10 mouse cellular contexts compared by ENCODE assay signal in the genomic region with DNA sequence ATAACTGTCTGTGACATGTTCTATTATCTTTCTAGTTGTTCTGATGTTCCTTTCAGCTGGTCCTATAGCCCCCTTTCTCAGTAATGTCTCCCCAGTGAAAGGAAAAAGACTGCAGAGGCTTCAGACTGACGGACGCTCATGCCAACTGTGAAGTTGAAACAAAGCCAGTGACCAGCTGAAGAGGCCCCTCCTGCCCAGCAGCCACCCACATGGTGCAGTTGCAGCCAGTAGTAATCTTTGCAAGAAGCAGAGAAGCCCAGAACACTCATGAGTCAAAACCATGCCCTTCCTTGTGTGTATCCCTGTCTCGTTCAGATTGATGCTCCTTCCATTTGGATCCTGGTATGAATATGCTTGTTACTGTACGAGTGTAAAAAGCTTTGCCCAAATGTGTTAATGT.
DNase-seq lines count a peak whose midpoint lies in the region; ATAC-seq lines count a peak whose summit lies in the region.
"Had no signal": no experiment of that assay in that cellular context is flagged by ENCODE, and none has a peak within 500 bp of the region (broad histone marks: within the 10 kb centered on the region; RNA-seq: fewer than 3 reads in every experiment).

No protein-coding gene starts in this region.

- ATAC-seq in hindbrain, embryonic 16.5 days, result no peak; the same call in 1 of the 2 replicates
- no peak for ATAC-seq in megakaryocyte-erythroid progenitor cell, adult 5-6 weeks (replicated peaks; ENCODE audit: low FRiP score, low TSS enrichment, poor library complexity, severe bottlenecking)

- peak overlapping the region; percentile 83 for H3K27ac ChIP-seq in hindbrain, embryonic 16.5 days (ENCODE audit: low read depth, low read length)
- H3K27ac ChIP-seq: kidney, embryonic 15.5 days had no signal

- peak overlapping the region; percentile 64 for H3K9ac ChIP-seq in hindbrain, embryonic 16.5 days (ENCODE audit: low read depth, low read length)
- H3K9ac ChIP-seq: kidney, embryonic 15.5 days had no signal

- H3K9me3 ChIP-seq in hindbrain, embryonic 16.5 days (ENCODE audit: control insufficient read depth, low read length), result no peaks in the 10 kb centered on the region
- H3K9me3 ChIP-seq: kidney, embryonic 15.5 days had no signal

- H3K4me3 ChIP-seq in hindbrain, embryonic 16.5 days (ENCODE audit: low read length), result no peak overlapping the region
- H3K4me3 ChIP-seq: kidney, embryonic 15.5 days had no signal

- H3K36me3 ChIP-seq in hindbrain, embryonic 16.5 days (ENCODE audit: control insufficient read depth, insufficient read depth, low read length), result peaks cover 19% of the 10 kb centered on the region

- DNase-seq in cerebellum, postnatal 10 days, result peak; percentile 78 to 82
- no peak for DNase-seq in cerebellum, adult 11 months
- peak; percentile 35 for DNase-seq in layer of hippocampus, adult 11-12 months (ENCODE audit: low spot score)
- DNase-seq in layer of hippocampus, postnatal 25 days (ENCODE audit: extremely low spot score in 1 of 2, low spot score in 1 of 2), result no peak
- peak; percentile 42 for DNase-seq in adipocyte (ENCODE audit: low spot score)
- DNase-seq in urinary bladder, postnatal 36 days (ENCODE audit: low spot score in 2 of 2), result no peak

- WGBS in hindbrain, embryonic 16.5 days, result 34% methylated on average over 4 of the region's 4 CpGs

- H3K27me3 ChIP-seq in hindbrain, embryonic 16.5 days (replicated peaks; ENCODE audit: control insufficient read depth, insufficient read depth, low read length), result no peaks in the 10 kb centered on the region
- H3K27me3 ChIP-seq: kidney, embryonic 15.5 days had no signal

- H3K4me2 ChIP-seq in hindbrain, embryonic 16.5 days (ENCODE audit: low read length), result peak overlapping the region; percentile 58
- H3K4me2 ChIP-seq: kidney, embryonic 15.5 days; liver, embryonic 11.5 days had no signal

- H3K4me1 ChIP-seq in hindbrain, embryonic 16.5 days (ENCODE audit: control insufficient read depth, insufficient read depth, low read depth, low read length), result peaks cover 33% of the 10 kb centered on the region

Comparison
In these comparisons a context has a peak if more than half of its experiments do, and no peak if none do; other contexts are left out.
1. DNase-seq: peak in cerebellum, postnatal 10 days (2 of 2), layer of hippocampus, adult 11-12 months (single experiment) and adipocyte (single experiment); none in cerebellum, adult 11 months (single experiment), layer of hippocampus, postnatal 25 days (0 of 2) and urinary bladder, postnatal 36 days (0 of 2).